Mouse (Mus musculus): ENCODE results near the gene Abhd5.
A peak's percentile ranks its signal among the peaks of the same experiment; 100 is the strongest.

DNA sequence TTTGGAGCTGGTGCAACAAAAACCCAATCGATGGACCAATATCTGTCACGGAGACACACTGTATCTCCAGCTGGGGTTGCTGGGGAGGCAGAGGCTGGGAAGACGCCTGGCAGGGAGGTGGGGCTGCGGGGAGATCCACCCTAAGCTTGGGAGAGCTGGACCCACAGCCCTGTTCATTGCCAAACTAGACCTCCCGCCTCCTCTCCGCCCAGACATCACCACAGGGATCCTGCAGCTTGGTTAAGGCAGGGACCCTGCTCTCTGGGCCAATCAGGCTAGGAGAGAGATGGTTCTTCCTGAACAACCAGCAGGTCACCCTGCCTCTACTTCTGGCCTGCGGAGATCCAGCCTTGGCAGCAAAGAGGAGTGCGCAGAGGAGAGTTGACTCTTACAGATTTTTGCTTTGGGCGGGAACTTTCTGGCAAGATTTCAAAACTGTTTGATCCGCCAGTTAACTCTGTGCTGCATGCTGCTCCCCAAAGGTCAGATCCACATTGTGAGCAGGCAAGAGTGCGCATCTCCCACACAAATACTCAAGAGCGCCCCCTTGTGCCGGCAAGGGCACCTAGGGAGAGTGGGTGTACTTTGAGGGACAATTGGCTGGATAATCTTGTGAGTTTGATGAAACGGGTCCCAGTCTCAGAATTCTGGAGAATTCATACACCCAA lies 73.7 kb downstream of the Abhd5 start:
- TF ChIP-seq CTCF (IDR thresholded peaks at IDR 0.05; ENCODE audit: control insufficient read depth, insufficient read depth, insufficient replicate concordance, low read depth, low read length) = peak; percentile 72
- no peak for TF ChIP-seq POLR2A (IDR thresholded peaks at IDR 0.05; ENCODE audit: control insufficient read depth, low read depth, low read length)
